Mouse (Mus musculus) CH12.LX (cell line): ENCODE measurements around the gene Speg. TPM values are rescaled to one million over a fixed set of nuclear protein-coding genes. Genes with fewer than 3 reads are reported as not detected.

Source experiments
- DNase-seq: peaks from one replicate; pipeline ENCODE4 v3.0.0-alpha.2; 2013; ENCODE audit errors: extremely low read depth
- H3K27ac ChIP-seq: 2 replicates; pipeline ENCODE4 v1.5.1; 2012; ENCODE audit warnings: low read depth, mild to moderate bottlenecking, control low read depth, moderate library complexity; ENCODE audit not compliant: insufficient read depth
- H3K27me3 ChIP-seq: replicated peaks from 2 replicates; pipeline ENCODE3; 2012; ENCODE audit warnings: inconsistent platforms
- H3K36me3 ChIP-seq, 2 experiments: replicated peaks in 1 of 2; 2 replicates each; pipeline versions ENCODE3 to v1.6.1; 2012; ENCODE audit warnings: inconsistent platforms in 1 of 2, low read length in 1 of 2, mild to moderate bottlenecking in 1 of 2, mixed read lengths in 1 of 2, moderate library complexity in 1 of 2; ENCODE audit not compliant: control insufficient read depth in 1 of 2, insufficient read depth in 1 of 2
- H3K4me1 ChIP-seq, 2 experiments: 2 replicates each; pipeline ENCODE4 v1.6.1; 2012; ENCODE audit warnings: inconsistent platforms in 1 of 2, moderate library complexity in 1 of 2; ENCODE audit not compliant: insufficient read depth in 2 of 2, control insufficient read depth in 1 of 2
- H3K4me2 ChIP-seq: 2 replicates; pipeline ENCODE4 v1.6.1; 2012; ENCODE audit warnings: low read depth, mild to moderate bottlenecking, control low read depth; ENCODE audit not compliant: poor library complexity, insufficient read depth, severe bottlenecking
- H3K4me3 ChIP-seq, 3 experiments: fragments of 150-350 bp in 1 of 3; sonication (generic) in 1 of 3; replicated peaks in 1 of 3; 2 replicates each; pipeline versions ENCODE3 to v1.5.1; 2011 to 2012; ENCODE audit warnings: low read depth in 2 of 3, low read length in 2 of 3, mild to moderate bottlenecking in 2 of 3, moderate library complexity in 2 of 3, control low read depth in 1 of 3, improper control_type of control experiment in 1 of 3, inconsistent platforms in 1 of 3, mixed read lengths in 1 of 3; ENCODE audit not compliant: poor library complexity in 1 of 3
- H3K79me2 ChIP-seq: replicated peaks from 2 replicates; pipeline ENCODE4 v1.6.1; 2012; ENCODE audit warnings: mild to moderate bottlenecking, moderate library complexity; ENCODE audit not compliant: control insufficient read depth, poor library complexity, insufficient read depth, severe bottlenecking; ENCODE audit errors: extremely low read depth
- H3K9ac ChIP-seq: 2 replicates; pipeline ENCODE4 v1.6.1; 2012; ENCODE audit warnings: low read depth, mild to moderate bottlenecking, control low read depth, moderate library complexity; ENCODE audit not compliant: insufficient read depth
- H3K9me3 ChIP-seq: replicated peaks from 2 replicates; pipeline ENCODE3; 2012; ENCODE audit warnings: low read length, inconsistent platforms, mixed read lengths
- CHD2 ChIP-seq: IDR thresholded peaks from 2 replicates; pipeline ENCODE4 v1.6.1; 2011; ENCODE audit warnings: low read length, improper control_type of control experiment
- CTCF ChIP-seq, 2 experiments: IDR thresholded peaks in 1 of 2; conservative IDR thresholded peaks in 1 of 2; 2 replicates each; pipeline ENCODE4 v1.5.1; 2011 to 2012; ENCODE audit warnings: low read depth in 2 of 2, low read length in 2 of 2, improper control_type of control experiment in 1 of 2, inconsistent platforms in 1 of 2, mild to moderate bottlenecking in 1 of 2, moderate library complexity in 1 of 2
- E2F4 ChIP-seq: IDR thresholded peaks from 2 replicates; pipeline ENCODE4 v1.6.1; 2011; ENCODE audit warnings: low read depth, low read length, improper control_type of control experiment; ENCODE audit not compliant: insufficient replicate concordance
- EP300 ChIP-seq: IDR thresholded peaks from 2 replicates; pipeline ENCODE4 v1.6.1; 2011; ENCODE audit warnings: low read length, improper control_type of control experiment
- ETS1 ChIP-seq: conservative IDR thresholded peaks from 2 replicates; pipeline ENCODE4 v1.6.1; 2012; ENCODE audit warnings: low read depth, mild to moderate bottlenecking, inconsistent platforms, low read length, improper control_type of control experiment, moderate library complexity
- GABPA ChIP-seq: IDR thresholded peaks from 2 replicates; pipeline ENCODE4 v1.6.1; 2012; ENCODE audit warnings: low read depth, low read length, improper control_type of control experiment, inconsistent platforms; ENCODE audit not compliant: insufficient replicate concordance
- HCFC1 ChIP-seq: IDR thresholded peaks from 2 replicates; pipeline ENCODE4 v1.6.1; 2012; ENCODE audit warnings: low read depth, mild to moderate bottlenecking, inconsistent platforms, low read length, improper control_type of control experiment
- JUN ChIP-seq: IDR thresholded peaks from 2 replicates; pipeline ENCODE4 v1.6.1; 2011; ENCODE audit warnings: low read depth, mild to moderate bottlenecking, low read length, improper control_type of control experiment, moderate library complexity; ENCODE audit not compliant: insufficient read depth
- JUND ChIP-seq: conservative IDR thresholded peaks from 2 replicates; pipeline ENCODE4 v1.6.1; 2011; ENCODE audit warnings: low read depth, low read length, improper control_type of control experiment
- MAFK ChIP-seq: IDR thresholded peaks from 2 replicates; pipeline ENCODE4 v1.6.1; 2011; ENCODE audit warnings: low read length, improper control_type of control experiment; ENCODE audit not compliant: insufficient replicate concordance
- MAX ChIP-seq: IDR thresholded peaks from 2 replicates; pipeline ENCODE4 v1.6.1; 2011; ENCODE audit warnings: low read length, improper control_type of control experiment
- MAZ ChIP-seq: IDR thresholded peaks from 2 replicates; pipeline ENCODE4 v1.6.1; 2012; ENCODE audit warnings: low read depth, mild to moderate bottlenecking, inconsistent platforms, low read length, improper control_type of control experiment, moderate library complexity
- MEF2A ChIP-seq: IDR thresholded peaks from 2 replicates; pipeline ENCODE4 v1.6.1; 2014; ENCODE audit warnings: low read depth, mild to moderate bottlenecking, inconsistent platforms, low read length, improper control_type of control experiment, borderline replicate concordance
- MXI1 ChIP-seq: IDR thresholded peaks from 2 replicates; pipeline ENCODE4 v1.6.1; 2011; ENCODE audit warnings: mild to moderate bottlenecking, low read depth, low read length, improper control_type of control experiment
- MYC ChIP-seq: IDR thresholded peaks from 2 replicates; pipeline ENCODE4 v1.6.1; 2011; ENCODE audit warnings: low read depth, mild to moderate bottlenecking, improper control_type of control experiment, low read length
- POLR2AphosphoS2 ChIP-seq: IDR thresholded peaks from 2 replicates; pipeline ENCODE4 v1.6.1; 2011; ENCODE audit warnings: low read depth, low read length, improper control_type of control experiment
- RAD21 ChIP-seq: IDR thresholded peaks from 2 replicates; pipeline ENCODE4 v1.6.1; 2011; ENCODE audit warnings: low read depth, mild to moderate bottlenecking, low read length, improper control_type of control experiment, moderate library complexity
- SIN3A ChIP-seq: IDR thresholded peaks from 2 replicates; pipeline ENCODE4 v1.6.1; 2012; ENCODE audit warnings: low read length, improper control_type of control experiment, inconsistent platforms
- SMC3 ChIP-seq: IDR thresholded peaks from 2 replicates; pipeline ENCODE4 v1.6.1; 2011; ENCODE audit warnings: low read depth, low read length, improper control_type of control experiment
- TCF12 ChIP-seq: IDR thresholded peaks from 2 replicates; pipeline ENCODE4 v1.6.1; 2014; ENCODE audit warnings: low read depth, mild to moderate bottlenecking, inconsistent platforms, low read length, improper control_type of control experiment
- USF2 ChIP-seq: conservative IDR thresholded peaks from 2 replicates; pipeline ENCODE4 v1.6.1; 2011; ENCODE audit warnings: low read depth, low read length, improper control_type of control experiment
- ZMIZ1 ChIP-seq: IDR thresholded peaks from 2 replicates; pipeline ENCODE4 v1.6.1; 2012; ENCODE audit warnings: low read depth, mild to moderate bottlenecking, inconsistent platforms, low read length, improper control_type of control experiment
- ZNF384 ChIP-seq: IDR thresholded peaks from 2 replicates; pipeline ENCODE4 v1.6.1; 2012; ENCODE audit warnings: low read depth, low read length, improper control_type of control experiment, inconsistent platforms
- dilution Hi-C: fragments of 300-500 bp; cut with MboI; formaldehyde crosslinking; loops from 2 replicates; pipeline ENCODE4 v1.14.3; 2020; ENCODE audit warnings: low sequenced_read_pairs; ENCODE audit not compliant: extremely low pct_unique_long_range_greater_than_20kb, extremely low pct_ligation_motif_present
- in situ Hi-C: fragments of 300-500 bp; cut with MboI; formaldehyde crosslinking; loops from 3 replicates; pipeline ENCODE4 v1.14.3; 2019; ENCODE audit warnings: low sequenced_read_pairs, low pct_ligation_motif_present, low pct_unique_long_range_greater_than_20kb, mixed read lengths
- polyA plus RNA-seq: library from polyadenylated mRNA; unstranded; fragments of >175 nt; gene quantifications from 2 replicates; pipeline ENCODE4 v1.2.1, GENCODE M21; 2012; ENCODE audit warnings: low read depth; ENCODE audit not compliant: insufficient read length
- total RNA-seq, 2 experiments: library from RNA; depleted of rRNA; stranded (reverse); fragments of 300-350 nt in 1 of 2; fragments of >200 nt in 1 of 2; gene quantifications; 2 replicates each; pipeline ENCODE4 v1.2.3; 2012 to 2014

Speg gene
- total and polyA plus RNA-seq, 3 experiments, result 13.1 to 30.7 (median 18.8) TPM

DNA sequence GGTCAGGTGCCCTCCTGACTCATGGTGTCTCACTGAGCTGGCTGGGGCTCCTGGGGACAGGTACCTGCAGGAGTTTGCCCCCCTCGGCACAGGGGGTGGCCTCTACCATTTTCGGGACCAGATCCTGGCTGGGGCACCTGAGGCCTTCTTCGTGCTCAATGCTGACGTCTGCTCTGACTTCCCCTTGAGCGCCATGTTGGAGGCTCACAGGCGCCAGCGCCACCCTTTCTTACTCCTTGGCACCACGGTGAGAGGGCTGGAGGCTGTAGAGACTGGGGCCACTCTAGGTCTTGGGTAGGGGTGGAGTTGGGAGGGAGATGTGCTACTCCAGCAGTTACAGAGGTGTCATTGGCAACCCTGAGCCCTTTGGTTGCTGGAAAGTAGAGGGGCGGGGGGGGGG is 63.7 kb downstream of the Speg start:
- dilution Hi-C loops (no loop called here), in situ Hi-C loops (no loop called here)
- Histone ChIP-seq H3K27ac (no peak overlapping the region), H3K79me2 (peaks cover 9% of the 10 kb centered on the region), H3K4me2 (no peak overlapping the region), H3K36me3 (peaks cover 34 to 62% of the 10 kb centered on the region in 2 experiments), H3K27me3 (no peaks in the 10 kb centered on the region), H3K9me3 (no peaks in the 10 kb centered on the region), H3K9ac (no peak overlapping the region), H3K4me3 (no peak overlapping the region), H3K4me1 (peaks cover 3 to 18% of the 10 kb centered on the region in 2 experiments)
- TF ChIP-seq E2F4 (no peak), ZMIZ1 (no peak), RAD21 (no peak), JUN (no peak), GABPA (no peak), EP300 (no peak), SIN3A (no peak), POLR2AphosphoS2 (no peak), MEF2A (no peak), MAX (no peak), MAFK (no peak), ETS1 (no peak), SMC3 (no peak), TCF12 (no peak), ZNF384 (no peak), CTCF (conservative IDR thresholded peaks at IDR 0.05 in 1 of 2, IDR thresholded peaks at IDR 0.05 in 1 of 2; ENCODE audit: low read depth in 2 of 2, low read length in 2 of 2) (no peak), MXI1 (no peak)
- no peak for DNase-seq

- H3K9me3 ChIP-seq, result no peaks in the 10 kb centered on the region
- in situ Hi-C loops, result no loop called here
- TF ChIP-seq E2F4 (no peak), HCFC1 (no peak), MAZ (no peak), POLR2AphosphoS2 (no peak), USF2 (no peak), JUND (no peak), CHD2 (no peak), MYC (no peak), GABPA (no peak)
- no peak overlapping the region for H3K4me2 ChIP-seq
- H3K4me3 ChIP-seq, result no peak overlapping the region
- peaks cover 9% of the 10 kb centered on the region for H3K79me2 ChIP-seq
- H3K27ac ChIP-seq, result no peak overlapping the region
- H3K36me3 ChIP-seq, result peaks cover 34 to 66% of the 10 kb centered on the region in 2 experiments
- H3K4me1 ChIP-seq, result peaks cover 3 to 13% of the 10 kb centered on the region in 2 experiments
- no peaks in the 10 kb centered on the region for H3K27me3 ChIP-seq
- DNase-seq, result no peak
- H3K9ac ChIP-seq, result no peak overlapping the region
- dilution Hi-C loops, result no loop called here
Observed at GRCm38 (mm10) chr1:75440661-75441060, 65.6 kb downstream of the Speg start.
